Mouse (Mus musculus): ENCODE measurements around the gene Nhsl1. TPM values are rescaled to one million over a fixed set of nuclear protein-coding genes. Genes with fewer than 3 reads are reported as not detected.
A peak's percentile ranks its signal among the peaks of the same experiment; 100 is the strongest.

Gene Nhsl1
- polyA plus RNA-seq, 1 experiment from 2014 or later = 8.8 TPM

- Histone ChIP-seq H3K27ac (no peak overlapping the region), H3K27me3 (ENCODE audit: insufficient read depth, low read length) (no peaks in the 10 kb centered on the region), H3K4me1 (replicated peaks; ENCODE audit: insufficient read depth, low read length) (peaks cover 9% of the 10 kb centered on the region; the same call in 1 of the 2 replicates), H3K9me3 (replicated peaks; ENCODE audit: low read length) (no peaks in the 10 kb centered on the region), H3K36me3 (ENCODE audit: insufficient read depth, low read length) (no peaks in the 10 kb centered on the region), H3K4me3 (replicated peaks; ENCODE audit: low read depth, low read length) (peak overlapping the region; percentile 27), H3K4me2 (ENCODE audit: low read length) (peak overlapping the region; percentile 66), H3K9ac (ENCODE audit: low read depth, low read length) (peak overlapping the region; percentile 44; the same call in 1 of the 2 replicates)
- ATAC-seq (replicated peaks; ENCODE audit: low FRiP score, low read depth) (no peak), DNase-seq (ENCODE audit: low spot score) (peak; percentile 46)
- TF ChIP-seq CTCF (IDR thresholded peaks at IDR 0.05; ENCODE audit: low read depth) = no peak
- 9% methylated on average over 22 of the region's 23 CpGs for WGBS
These were observed 10.6 kb downstream of the Nhsl1 start for GRCm38 (mm10) chr10:18329096-18330038.

GRCm38 (mm10) chr10:18330445-18330844 lies 11.7 kb downstream of the Nhsl1 start:
- TF ChIP-seq CTCF (IDR thresholded peaks at IDR 0.05; ENCODE audit: low read depth) = no peak
- no peak overlapping the region for H3K4me2 ChIP-seq (ENCODE audit: low read length)
- H3K9ac ChIP-seq (ENCODE audit: low read depth, low read length) = no peak overlapping the region
- ATAC-seq (replicated peaks; ENCODE audit: low FRiP score, low read depth) = no peak
- 72% methylated on average over 5 of the region's 5 CpGs for WGBS
- H3K36me3 ChIP-seq (ENCODE audit: insufficient read depth, low read length) = no peaks in the 10 kb centered on the region
- no peak overlapping the region for H3K4me3 ChIP-seq (replicated peaks; ENCODE audit: low read depth, low read length)
- H3K4me1 ChIP-seq (replicated peaks; ENCODE audit: insufficient read depth, low read length) = peaks cover 9% of the 10 kb centered on the region; the same call in 1 of the 2 replicates
- no peaks in the 10 kb centered on the region for H3K9me3 ChIP-seq (replicated peaks; ENCODE audit: low read length)
- no peak overlapping the region for H3K27ac ChIP-seq
- no peak for DNase-seq (ENCODE audit: low spot score)
- no peaks in the 10 kb centered on the region for H3K27me3 ChIP-seq (ENCODE audit: insufficient read depth, low read length)

- no peaks in the 10 kb centered on the region for H3K36me3 ChIP-seq (ENCODE audit: insufficient read depth, low read length)
- no peak overlapping the region for H3K4me2 ChIP-seq (ENCODE audit: low read length)
- ATAC-seq (replicated peaks; ENCODE audit: low FRiP score, low read depth) = no peak
- DNase-seq (ENCODE audit: low spot score) = no peak
- no peak overlapping the region for H3K9ac ChIP-seq (ENCODE audit: low read depth, low read length)
- no peak overlapping the region for H3K27ac ChIP-seq
- H3K4me1 ChIP-seq (replicated peaks; ENCODE audit: insufficient read depth, low read length) = peaks cover 9% of the 10 kb centered on the region; the same call in 1 of the 2 replicates
- peak; percentile 52 for TF ChIP-seq CTCF (IDR thresholded peaks at IDR 0.05; ENCODE audit: low read depth)
- no peaks in the 10 kb centered on the region for H3K27me3 ChIP-seq (ENCODE audit: insufficient read depth, low read length)
- 52% methylated on average over 4 of the region's 4 CpGs for WGBS
- no peaks in the 10 kb centered on the region for H3K9me3 ChIP-seq (replicated peaks; ENCODE audit: low read length)
- no peak overlapping the region for H3K4me3 ChIP-seq (replicated peaks; ENCODE audit: low read depth, low read length)
These were observed 14.8 kb downstream of the Nhsl1 start for GRCm38 (mm10) chr10:18333575-18333974.

- no peaks in the 10 kb centered on the region for H3K27me3 ChIP-seq (ENCODE audit: insufficient read depth, low read length)
- WGBS = 86% methylated on average over 4 of the region's 4 CpGs
- H3K36me3 ChIP-seq (ENCODE audit: insufficient read depth, low read length) = no peaks in the 10 kb centered on the region
- H3K27ac ChIP-seq = no peak overlapping the region
- no peak overlapping the region for H3K4me2 ChIP-seq (ENCODE audit: low read length)
- no peak overlapping the region for H3K4me3 ChIP-seq (replicated peaks; ENCODE audit: low read depth, low read length)
- no peak for TF ChIP-seq CTCF (IDR thresholded peaks at IDR 0.05; ENCODE audit: low read depth)
- ATAC-seq (replicated peaks; ENCODE audit: low FRiP score, low read depth) (no peak), DNase-seq (ENCODE audit: low spot score) (no peak)
- no peak overlapping the region for H3K9ac ChIP-seq (ENCODE audit: low read depth, low read length)
- H3K9me3 ChIP-seq (replicated peaks; ENCODE audit: low read length) = no peaks in the 10 kb centered on the region
- peaks cover 8% of the 10 kb centered on the region; the same call in 1 of the 2 replicates for H3K4me1 ChIP-seq (replicated peaks; ENCODE audit: insufficient read depth, low read length)
These were observed 15.4 kb downstream of the Nhsl1 start for GRCm38 (mm10) chr10:18334176-18334575.

- H3K9me3 ChIP-seq (replicated peaks; ENCODE audit: low read length) = no peaks in the 10 kb centered on the region
These were observed 15.9 kb downstream of the Nhsl1 start for GRCm38 (mm10) chr10:18334734-18335133.

GRCm38 (mm10) chr10:18337725-18338124 lies 18.9 kb downstream of the Nhsl1 start:
- no peak overlapping the region for H3K9ac ChIP-seq (ENCODE audit: low read depth, low read length)
- 89% methylated on average over 5 of the region's 5 CpGs for WGBS
- no peak for TF ChIP-seq CTCF (IDR thresholded peaks at IDR 0.05; ENCODE audit: low read depth)
- ATAC-seq (replicated peaks; ENCODE audit: low FRiP score, low read depth) (no peak), DNase-seq (ENCODE audit: low spot score) (no peak)
- H3K4me1 ChIP-seq (replicated peaks; ENCODE audit: insufficient read depth, low read length) = no peaks in the 10 kb centered on the region; the same call in none of the 2 replicates
- no peaks in the 10 kb centered on the region for H3K9me3 ChIP-seq (replicated peaks; ENCODE audit: low read length)
- H3K27ac ChIP-seq = no peak overlapping the region
- no peak overlapping the region for H3K4me2 ChIP-seq (ENCODE audit: low read length)
- H3K36me3 ChIP-seq (ENCODE audit: insufficient read depth, low read length) = no peaks in the 10 kb centered on the region
- H3K27me3 ChIP-seq (ENCODE audit: insufficient read depth, low read length) = no peaks in the 10 kb centered on the region
- H3K4me3 ChIP-seq (replicated peaks; ENCODE audit: low read depth, low read length) = no peak overlapping the region

More at GRCm38 (mm10) chr10:18334734-18335133, 15.9 kb downstream of the Nhsl1 start:
- H3K36me3 ChIP-seq (ENCODE audit: insufficient read depth, low read length) = no peaks in the 10 kb centered on the region
- ATAC-seq (replicated peaks; ENCODE audit: low FRiP score, low read depth) (no peak), DNase-seq (ENCODE audit: low spot score) (no peak)
- no peak overlapping the region for H3K9ac ChIP-seq (ENCODE audit: low read depth, low read length)
- 88% methylated on average over 9 of the region's 9 CpGs for WGBS
- TF ChIP-seq CTCF (IDR thresholded peaks at IDR 0.05; ENCODE audit: low read depth) = no peak
- H3K4me2 ChIP-seq (ENCODE audit: low read length) = no peak overlapping the region
- no peak overlapping the region for H3K4me3 ChIP-seq (replicated peaks; ENCODE audit: low read depth, low read length)
- no peak overlapping the region for H3K27ac ChIP-seq
- H3K4me1 ChIP-seq (replicated peaks; ENCODE audit: insufficient read depth, low read length) = peaks cover 2% of the 10 kb centered on the region; the same call in 1 of the 2 replicates
- H3K27me3 ChIP-seq (ENCODE audit: insufficient read depth, low read length) = no peaks in the 10 kb centered on the region
